Mouse (Mus musculus) c-Kit-positive CD71-negative TER-119-negative erythroid progenitor cells, embryonic 14.5 days (primary cell): ENCODE measurements around the gene Pnma1.
A peak's percentile ranks its signal among the peaks of the same experiment; 100 is the strongest.

Experiments used
- DNase-seq: peaks from one replicate; pipeline ENCODE4 v3.0.0-alpha.2; 2013; ENCODE audit warnings: low read depth

The Pnma1 gene

DNA sequence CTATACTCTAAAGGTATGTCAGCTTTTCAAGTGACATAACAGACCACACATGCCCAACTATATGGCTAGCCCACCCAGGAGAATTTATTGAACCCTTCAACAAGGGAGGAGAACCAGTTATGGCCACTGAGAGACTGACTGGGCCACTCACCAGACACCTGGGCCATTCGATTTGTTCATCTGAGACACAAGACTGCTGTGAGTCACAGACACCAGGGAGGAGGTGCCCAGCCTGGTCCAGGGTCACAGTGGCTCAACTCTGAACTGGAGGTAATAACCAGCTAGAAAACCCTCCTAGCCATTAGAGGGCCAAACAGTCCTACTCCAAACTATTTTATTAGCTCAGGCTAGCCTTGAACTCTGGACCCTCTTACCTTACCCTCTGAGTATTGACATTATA is 29.8 kb upstream of the Pnma1 start:
- DNase-seq: no peak

DNA sequence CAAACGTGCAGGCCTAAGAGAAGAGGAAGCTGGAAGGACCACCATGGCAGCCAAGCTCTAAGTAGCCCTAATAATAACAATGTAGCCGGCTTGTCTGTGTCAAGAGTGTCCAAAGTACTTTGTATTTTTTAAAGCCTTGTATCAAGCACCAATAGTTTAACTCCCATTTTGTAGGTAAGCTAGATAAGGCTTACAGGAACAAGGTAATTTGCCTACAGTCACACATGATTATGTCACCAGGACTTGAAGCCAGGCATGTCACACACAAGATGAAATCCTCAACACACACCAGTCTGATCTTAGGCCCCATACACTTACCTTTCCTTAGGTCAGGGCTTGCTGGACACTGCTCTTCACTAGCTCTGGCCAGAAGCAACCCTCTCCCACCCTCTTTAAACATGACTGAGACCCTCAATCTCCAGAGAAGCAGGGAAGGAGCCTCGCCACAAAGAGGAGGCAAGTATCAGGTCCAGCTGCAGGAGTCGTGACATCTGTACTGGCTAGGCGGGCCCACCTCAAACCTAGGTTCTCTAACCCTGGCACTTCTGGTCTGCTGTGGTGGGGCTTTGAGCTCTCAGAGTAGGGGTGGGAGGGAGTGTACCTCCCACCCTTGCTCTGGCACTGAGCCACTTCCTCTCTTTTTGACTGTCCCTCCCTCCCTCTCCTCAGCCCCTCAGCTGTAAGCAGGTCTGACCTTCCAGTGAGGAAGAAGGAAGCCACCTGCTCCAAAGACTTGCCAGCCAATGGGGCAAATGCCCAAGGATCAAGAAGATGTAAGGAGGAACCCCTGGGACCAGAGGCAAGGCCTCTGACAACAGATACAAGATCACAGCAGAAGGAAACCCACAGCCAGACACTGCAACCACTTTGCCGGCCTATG is 28.8 kb upstream of the Pnma1 start:
- DNase-seq: no peak

DNA sequence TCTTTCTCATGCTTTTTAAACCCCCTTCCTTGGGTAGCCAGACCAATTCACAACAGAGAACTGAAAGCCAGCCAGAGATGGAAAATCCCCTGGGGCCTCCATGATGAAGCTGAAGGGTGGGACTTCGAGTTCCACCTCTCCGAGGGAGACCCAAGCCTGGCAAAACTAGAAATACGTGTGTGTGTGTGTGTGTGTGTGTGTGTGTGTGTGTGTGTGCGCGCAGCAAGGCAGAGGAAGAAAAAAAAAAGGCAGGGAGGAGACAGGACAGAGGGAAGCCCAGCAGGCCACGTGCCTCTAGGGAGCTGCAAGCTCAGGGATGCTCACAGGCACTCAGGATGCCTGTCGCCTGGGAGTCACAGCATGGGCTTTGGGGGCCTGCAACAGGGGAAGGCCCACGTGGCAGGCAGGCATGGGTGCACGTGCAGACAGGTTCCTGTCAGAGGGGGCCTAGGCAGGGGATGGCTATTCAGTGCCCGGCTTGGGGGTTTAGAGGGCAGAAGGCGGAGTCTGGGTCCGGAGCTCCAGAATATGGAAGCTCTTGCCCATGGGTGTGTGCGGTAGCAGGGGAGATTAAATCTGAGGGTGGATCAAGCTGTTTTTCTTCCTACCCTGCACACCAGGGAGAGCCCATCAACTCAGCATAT is 28.0 kb upstream of the Pnma1 start:
- no peak for DNase-seq

DNA sequence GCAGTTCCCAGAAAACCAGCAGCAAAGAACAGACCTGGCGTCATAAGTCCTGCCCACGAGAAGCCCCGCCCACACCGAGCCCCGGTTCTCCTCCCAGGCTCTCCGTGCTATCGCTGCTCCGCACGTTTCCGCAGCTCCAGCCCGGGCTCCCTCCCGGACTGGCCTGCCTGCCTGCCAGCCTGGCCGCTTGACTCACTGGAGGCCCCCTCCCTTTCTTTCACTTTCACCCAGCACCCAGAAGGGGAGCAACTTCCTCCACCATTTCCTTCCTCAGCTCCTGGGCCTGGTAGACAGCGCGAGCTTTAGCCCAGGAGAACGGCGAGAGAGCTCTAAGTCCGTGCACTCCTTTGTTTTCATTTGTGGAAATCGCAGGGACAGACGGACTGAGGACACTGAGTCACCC is 27.4 kb upstream of the Pnma1 start:
- DNase-seq: peak; percentile 88

DNA sequence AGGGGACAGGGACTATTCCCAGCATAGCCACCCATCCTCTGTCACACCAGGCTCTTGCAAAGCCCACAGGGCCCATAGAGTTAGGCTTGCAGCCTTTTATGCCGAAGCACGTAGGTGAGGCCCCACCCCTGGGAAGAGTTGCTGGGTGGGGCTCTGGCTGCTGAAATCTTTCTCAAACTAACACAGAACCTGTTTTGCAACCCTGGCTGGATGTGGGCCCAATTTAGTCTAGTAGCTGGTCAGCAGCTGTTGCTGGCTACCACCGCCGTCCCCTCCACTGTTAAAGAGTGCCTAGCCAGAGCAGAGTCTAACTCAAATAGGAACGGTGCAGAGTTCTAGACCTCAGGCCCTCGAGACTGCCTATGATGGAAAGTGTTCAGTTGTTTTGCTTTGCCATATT is 26.6 kb upstream of the Pnma1 start:
- no peak for DNase-seq

DNA sequence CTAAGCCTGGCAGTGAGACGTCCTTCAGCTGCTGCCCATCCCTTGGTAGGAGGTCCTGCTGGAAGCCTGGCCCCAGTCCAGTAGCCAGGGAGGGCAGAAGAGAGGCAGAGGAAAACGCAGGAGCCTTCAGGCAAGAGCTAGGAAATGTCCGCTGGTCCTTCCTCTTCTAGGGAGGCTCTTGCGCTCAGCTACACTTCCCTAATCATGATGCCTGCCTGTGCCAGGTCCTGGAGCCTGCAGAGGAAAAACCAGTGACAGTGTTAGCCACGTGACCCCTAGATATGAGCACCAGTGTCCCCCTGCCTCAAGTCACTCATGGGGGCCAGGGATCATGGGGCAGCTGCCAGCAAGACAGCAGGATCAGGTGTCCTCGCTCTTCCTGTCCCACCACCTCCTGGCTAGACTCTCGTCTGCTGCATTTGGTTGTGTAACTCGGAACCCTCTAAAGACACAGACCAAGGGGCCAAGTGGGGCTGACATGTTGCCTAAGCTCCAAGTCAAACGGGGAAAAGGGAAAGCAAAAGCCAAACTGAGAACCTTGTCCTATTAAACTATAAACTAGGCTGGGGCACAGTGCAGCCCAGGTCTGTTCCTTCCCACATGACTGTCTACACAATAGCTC is 26.0 kb upstream of the Pnma1 start:
- DNase-seq: no peak

DNA sequence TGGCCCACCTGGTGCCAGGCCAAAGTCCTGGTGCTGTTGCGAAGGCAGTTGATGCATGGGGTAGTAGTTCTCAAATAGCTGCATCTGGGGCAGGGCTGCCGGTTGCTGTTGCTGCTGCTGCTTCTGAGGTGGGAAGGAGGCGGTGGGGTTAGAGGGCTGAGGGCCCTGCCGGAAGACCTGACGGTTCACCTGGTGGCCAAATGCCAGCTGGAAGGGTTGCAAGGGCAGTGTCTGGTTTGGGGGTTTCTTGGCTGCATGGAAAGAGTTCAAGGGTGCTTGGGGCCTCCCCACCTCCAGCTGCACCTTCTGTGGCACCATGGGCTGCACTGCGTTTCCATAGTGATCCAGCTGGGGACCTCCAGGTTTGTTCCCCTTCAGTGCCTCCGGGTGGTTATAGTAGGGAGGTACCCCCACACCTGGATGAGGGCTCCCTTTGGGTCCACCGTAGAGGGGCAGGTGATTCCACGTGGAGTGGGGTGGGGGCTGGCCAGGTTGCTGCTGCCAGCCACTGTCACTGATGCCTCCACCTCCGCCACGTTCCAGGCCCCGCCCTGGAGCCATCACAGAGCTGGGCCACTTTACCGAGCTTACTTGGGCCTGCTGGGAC is 25.1 kb upstream of the Pnma1 start:
- DNase-seq: no peak

DNA sequence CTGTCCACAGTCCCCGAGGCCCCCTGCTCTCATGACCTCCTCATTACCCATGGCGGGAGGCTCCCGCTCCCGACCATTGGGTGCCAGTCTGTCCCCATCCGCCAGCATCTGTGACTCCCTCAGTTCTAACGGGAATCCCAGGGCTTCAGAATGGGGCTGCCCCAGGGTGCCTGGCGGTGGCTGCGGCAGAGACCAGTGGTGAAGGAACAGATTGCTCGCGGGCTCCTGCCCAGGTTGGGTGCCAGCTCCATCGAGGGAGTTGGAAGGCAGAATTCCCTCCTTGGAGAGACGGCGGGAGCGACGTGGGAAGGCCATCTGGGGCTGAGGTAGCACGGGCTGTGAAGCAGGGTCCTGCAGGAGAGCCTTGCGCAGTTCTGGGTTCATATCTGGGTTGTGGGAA is 24.6 kb upstream of the Pnma1 start:
- no peak for DNase-seq

DNA sequence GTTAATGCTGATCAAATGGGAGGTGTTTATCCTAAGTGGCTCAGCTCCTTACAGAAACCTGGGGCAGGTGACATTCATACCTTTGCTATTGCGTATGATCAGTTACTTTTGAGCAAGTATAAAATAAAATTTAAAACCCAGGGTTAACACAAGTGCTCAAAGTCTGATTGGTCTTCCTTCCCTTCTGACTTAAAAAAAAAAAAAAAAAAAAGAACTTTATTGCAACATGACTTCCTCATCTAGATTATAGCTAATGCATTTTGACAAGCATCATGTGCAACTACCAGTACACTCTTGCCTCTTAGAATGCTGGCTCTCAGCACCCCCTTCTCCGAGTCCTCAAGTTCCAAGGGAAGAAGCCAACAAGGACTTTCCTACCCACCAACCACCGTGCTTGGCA is 23.9 kb upstream of the Pnma1 start:
- no peak for DNase-seq

DNA sequence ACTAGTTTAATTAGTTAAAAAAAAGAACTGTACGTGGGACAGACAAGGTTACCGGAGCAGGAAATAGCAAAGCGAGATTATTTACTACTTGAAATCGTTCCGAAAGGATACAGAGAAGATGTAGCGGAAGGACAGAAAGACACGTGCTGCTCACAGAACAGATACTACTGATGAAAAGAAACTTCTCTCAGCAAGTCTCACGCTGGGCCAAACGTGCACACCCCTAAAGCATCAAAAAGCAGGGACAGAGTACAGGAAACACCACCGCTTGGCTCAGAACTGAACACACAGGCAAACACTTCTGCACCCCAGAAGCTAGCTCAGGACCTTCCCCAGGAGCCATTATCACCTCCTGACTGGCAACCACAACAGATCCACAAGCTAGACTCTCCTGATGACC is 22.3 kb upstream of the Pnma1 start:
- DNase-seq: no peak

DNA sequence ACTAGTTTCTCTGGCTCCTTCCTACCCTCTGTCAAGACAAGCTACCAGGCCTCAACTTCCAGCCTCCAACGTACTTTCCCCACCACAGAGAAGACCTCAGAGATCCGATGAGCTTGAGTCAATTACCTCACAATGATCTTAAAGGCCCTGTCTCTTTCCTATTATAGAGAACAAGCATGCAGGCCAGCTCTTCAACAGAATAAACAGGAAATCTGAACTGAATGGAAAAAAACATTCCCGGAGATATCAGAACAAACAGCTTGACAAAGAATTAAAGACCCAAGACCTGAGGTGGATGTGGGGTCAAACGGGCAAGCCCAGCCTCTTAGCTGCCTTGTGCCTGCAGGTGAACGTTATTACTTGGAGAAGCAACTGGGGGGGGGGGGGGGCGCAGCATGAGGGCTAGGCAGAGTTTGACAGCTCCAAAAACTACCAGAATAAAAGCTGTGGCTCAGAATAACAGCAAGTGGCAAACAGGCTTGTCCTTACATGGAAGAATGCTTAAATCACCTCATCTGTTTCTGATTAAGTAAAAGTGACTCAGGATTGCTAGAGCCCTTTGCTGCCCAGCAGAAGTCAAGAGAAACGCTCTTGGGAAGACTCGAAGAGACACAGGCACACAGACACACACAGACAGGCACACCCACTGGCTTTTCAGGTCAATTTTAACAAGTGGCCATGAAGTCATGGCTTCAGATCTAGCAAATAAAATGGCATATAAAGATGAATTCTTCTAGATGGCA is 17.5 kb upstream of the Pnma1 start:
- DNase-seq: no peak

DNA sequence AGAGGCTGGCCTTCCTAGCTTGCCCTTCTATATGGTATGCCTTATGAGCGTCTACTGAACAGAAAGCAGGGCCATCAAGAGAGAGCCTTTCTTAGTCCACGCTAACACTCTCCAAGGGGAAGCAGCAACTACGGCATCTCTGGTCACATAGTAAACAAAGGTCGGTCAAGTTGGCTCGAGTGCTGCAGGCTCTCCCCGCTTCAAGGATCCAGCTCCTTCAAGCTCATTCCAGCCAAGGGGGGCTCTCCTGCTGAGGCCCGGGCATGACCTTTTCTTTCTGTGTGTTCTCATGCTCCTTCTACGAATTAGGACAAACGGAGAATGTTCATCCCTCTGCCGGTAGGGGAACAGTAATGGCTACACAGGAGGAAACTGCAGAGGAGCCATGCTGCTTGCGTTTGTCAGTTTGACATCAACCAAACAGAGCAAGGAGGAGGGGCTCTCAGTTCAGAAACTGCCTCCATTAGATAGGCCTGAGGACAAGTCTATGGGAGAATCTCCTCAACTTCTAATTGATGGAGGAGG is 15.4 kb upstream of the Pnma1 start:
- DNase-seq: no peak

DNA sequence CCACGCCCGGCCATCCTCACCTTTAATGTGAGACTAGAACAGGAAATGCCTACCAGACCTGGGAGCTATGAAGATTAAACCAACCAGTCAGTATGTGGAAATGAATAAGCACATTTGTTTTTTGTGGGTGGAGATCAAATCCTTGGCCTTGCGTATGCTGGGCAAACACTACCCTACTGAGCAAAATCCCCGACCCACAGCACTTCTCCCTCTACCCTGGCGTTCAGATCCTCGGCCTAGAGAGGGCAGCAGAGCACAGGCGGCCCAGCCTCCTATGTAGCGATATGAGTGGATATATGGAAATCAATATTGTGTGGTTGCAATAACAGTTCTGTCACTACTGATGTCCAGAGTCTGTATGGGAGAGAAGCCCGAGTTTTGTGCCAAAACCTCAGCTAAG is 14.8 kb upstream of the Pnma1 start:
- DNase-seq: no peak

DNA sequence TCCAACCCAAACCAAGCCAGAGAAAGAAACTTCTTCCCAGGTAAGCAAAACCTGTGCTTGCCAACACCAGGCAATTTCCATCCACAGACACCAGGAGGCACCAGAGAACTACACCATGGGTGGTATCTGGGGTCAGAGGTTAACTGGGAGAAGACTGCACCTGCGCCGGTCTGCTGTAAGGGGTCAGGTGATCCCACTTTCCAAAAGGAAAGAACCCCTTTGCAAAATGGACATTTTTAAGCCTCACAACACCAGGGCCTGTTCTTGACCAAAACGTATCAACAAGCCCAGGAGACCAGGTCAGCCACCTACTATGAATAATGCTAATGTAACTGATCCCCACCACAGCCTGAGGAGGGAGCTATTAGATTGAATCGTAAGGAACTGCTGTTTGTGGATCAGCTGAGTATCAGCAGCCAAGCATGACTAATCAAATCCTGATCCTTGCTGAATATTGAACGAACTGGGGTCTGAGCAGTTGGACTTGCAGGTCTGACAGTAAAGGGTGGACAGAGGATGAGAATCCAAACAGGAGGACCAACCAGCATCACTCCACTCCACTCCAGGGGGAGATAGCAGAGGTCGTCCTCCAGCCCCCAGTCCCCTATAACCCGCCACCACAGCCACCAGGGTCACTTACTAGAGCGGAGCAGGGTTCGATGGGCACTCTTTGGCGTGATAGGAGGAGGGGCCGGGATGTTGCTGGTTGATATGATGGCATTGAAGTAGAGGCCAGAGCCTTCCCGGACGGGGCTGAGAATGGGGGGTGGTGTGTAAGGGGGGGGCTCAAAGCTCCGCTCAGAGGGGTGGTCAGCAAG is 13.5 kb upstream of the Pnma1 start:
- DNase-seq: no peak

DNA sequence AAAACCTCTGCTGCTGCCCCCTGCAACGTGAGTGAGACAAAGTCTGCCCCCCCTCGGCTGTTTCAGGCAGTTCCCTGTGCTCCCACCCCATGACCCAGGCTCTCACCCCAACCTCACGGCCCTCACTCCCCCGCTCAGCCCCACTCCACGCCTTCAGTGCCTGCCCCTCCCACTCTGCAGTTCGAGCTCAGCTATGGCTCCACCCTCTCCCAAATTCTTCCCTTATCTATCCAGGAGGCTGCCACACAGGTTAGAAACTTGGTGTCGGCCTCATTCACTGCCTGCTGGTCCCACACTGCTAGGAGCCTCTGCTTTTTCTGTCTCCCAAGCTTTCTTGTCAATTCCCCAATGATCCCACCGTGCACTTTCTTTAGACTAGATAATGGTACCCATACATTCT is 12.8 kb upstream of the Pnma1 start:
- no peak for DNase-seq

DNA sequence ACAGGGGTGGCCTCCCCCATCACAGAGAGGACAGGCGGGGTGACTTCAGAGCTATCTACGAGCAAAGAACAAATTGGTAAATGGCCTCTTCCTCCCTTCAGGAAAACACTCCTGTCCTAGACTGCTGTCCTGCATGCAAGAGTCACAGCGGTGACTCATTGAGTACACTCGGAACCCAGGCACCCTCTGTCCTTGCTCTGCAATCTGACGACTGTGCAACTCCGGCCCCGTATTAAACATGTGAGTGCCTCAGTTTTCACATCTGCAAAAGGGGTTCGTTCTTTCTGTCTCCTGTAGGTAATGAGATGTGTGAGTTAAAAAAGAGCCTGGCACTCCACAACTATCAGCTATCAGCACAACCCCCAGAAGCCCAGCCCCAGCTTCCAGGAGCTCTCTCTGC is 12.2 kb upstream of the Pnma1 start:
- no peak for DNase-seq

DNA sequence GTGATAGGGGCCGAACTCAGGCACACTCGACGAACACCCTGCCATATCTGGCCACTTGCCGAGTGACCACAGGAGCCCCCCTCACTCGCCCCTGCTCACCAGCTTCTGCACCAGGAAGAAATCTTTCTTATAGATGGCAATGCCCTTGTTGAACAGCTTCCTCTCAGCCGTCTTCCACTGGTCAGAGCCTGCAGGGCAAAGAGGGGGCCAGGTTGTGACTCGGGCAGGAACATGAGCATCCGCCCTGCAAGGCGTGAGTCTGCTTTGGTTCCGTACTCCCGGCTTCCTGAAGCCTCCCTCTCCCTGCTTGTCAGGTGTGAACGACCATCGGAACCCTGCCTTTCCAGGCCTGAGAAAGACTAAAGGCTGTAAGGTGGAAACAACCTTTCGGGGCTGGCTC is 9.9 kb upstream of the Pnma1 start:
- no peak for DNase-seq

DNA sequence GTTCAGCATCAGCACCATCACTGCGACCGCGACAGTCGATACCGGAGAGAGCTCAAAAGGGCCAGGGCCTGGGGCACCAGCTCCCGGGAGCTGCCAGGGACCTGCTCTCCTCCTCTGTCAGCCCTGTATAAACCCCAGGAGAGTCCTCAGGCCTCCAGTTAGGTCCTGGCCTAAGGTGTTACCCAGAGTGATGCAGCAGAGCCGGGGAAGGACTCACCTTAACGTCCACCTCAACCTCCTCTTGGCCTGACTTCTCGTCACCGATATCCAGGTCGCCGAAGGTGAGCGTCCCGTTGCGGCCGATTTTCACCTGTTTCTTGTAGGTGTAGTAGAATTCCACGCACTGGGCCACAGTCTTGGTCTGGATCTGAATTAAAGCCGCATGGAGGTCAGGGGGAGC is 7.9 kb upstream of the Pnma1 start:
- no peak for DNase-seq

DNA sequence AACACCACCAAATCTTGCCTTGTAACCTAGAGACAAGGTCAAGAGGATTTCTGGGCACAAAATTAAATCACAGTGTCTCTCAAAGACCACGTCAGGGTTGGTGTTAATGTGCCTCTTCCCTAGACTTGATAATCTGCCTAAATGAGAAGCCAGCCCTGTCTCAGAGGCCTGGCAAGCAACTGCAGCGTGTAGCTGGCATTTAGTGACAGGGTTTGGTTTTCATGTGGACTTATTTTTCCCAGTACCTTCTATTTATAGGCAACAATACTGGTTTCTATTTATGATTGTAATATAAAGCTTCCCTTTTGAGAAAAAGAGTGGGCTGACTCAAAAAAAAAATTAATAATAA is 7.2 kb upstream of the Pnma1 start:
- DNase-seq: no peak

DNA sequence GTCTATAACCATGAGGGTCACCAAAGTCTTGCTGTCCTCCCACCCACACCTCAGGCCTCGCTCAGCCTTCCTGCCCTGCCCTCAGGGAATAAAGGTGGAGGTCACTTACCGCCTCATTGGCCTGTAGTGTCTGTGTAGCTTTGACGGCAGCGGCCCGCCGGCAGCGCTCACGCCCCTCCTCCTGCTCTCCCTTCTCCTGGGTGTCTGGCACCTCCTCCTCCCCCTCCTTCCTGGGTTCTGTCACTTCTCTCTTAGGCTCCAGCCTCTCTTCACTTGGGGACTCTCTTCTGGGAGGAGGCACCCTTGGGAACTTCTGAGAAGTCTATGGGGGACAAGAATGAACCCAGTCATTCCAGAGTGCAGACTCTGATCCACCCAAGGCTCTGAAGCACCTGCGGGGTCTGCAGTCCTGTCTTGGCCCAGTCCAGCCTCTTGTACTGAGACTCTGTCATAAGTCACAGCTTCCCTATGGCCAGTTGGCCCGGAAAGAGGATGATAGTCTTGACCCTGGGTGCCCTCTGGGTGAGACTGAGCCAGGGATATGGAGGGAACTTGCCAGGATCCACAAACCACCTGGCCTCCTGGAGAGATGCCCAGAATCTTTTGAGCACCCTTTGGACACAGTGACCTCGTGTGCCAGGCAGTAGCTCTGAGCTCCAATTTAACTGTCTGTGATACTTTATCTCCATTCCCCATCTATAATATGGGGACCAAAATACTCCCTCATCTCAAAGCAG is 6.7 kb upstream of the Pnma1 start:
- no peak for DNase-seq

DNA sequence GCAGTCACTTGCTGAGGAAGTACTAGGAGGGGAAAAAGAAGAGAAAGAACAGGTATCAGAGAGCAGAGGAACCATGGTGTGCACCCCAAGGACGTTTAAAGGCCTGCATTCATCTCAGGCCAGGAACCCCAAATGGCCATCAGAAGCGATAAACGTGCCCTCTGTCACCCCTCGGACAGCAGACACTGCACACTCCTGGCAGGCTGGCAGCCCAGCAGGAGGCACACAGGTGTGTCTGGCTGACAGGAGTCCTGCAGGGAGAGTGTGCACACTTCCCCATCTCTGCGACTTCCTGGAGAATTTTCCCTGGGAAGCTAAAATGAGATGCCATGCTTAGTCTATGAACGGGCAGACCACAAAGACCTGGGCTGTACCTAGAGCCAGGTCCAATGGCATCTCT is 5.1 kb upstream of the Pnma1 start:
- no peak for DNase-seq
